Mouse (Mus musculus) cortical plate, adult 2 months (tissue): ENCODE data around the gene Serpina5.

Experiments
- CTCF ChIP-seq: fragments of 200-500 bp; IDR thresholded peaks from 2 replicates; pipeline ENCODE4 v1.5.1; 2011; ENCODE audit warnings: mild to moderate bottlenecking, control low read depth, low read length; ENCODE audit not compliant: insufficient read depth; ENCODE audit errors: extremely low read depth
- POLR2A ChIP-seq: fragments of 200-500 bp; IDR thresholded peaks from 2 replicates; pipeline ENCODE4 v1.6.1; 2011; ENCODE audit warnings: mild to moderate bottlenecking, low read length, control low read depth; ENCODE audit not compliant: insufficient read depth; ENCODE audit errors: extremely low read depth

DNA sequence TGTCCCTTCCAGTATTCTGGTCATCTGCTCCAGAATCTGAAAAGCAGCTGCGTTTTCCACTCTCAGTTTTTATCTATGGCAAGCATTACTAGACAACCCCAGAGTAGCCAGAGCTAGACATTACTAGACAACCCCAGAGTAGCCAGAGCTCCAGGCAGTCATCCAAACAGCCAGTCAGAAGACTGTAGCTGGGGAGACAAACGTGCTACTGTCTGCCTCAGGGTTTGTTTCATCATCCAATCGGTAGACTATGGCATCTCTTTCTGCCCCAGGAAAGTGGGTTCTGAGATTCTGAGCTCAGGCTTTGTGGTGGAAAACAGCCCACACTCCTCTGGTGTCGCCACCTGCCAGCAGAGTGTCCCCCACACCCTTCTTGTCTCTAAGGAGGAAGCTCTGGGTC lies 33.4 kb upstream of the Serpina5 start:
- TF ChIP-seq POLR2A: no peak
- TF ChIP-seq CTCF: no peak
